Mouse (Mus musculus) kidney, postnatal 0 days (tissue): ENCODE measurements around the gene Calr3. TPM values are rescaled to one million over a fixed set of nuclear protein-coding genes. Genes with fewer than 3 reads are reported as not detected.

ENCODE experiments used
- ATAC-seq: fragments of 200-750 bp; cut with Nextera tagmentation; replicated peaks from 2 replicates; pipeline ENCODE4 v1.8.0; 2017; ENCODE audit warnings: low read depth, moderate number of reproducible peaks, moderate TSS enrichment, moderate library complexity; ENCODE audit not compliant: low FRiP score
- DNase-seq: peaks from one replicate; pipeline ENCODE4 v3.0.0-alpha.2; 2016; ENCODE audit warnings: low spot score
- H3K27ac ChIP-seq: fragments of 300-500 bp; sonication (generic); 2 replicates; pipeline ENCODE4 v1.5.1; 2014; ENCODE audit warnings: mild to moderate bottlenecking
- H3K27me3 ChIP-seq: fragments of 300-500 bp; sonication (generic); 2 replicates; pipeline ENCODE4 v1.6.1; 2014; ENCODE audit warnings: low read length, mixed read lengths; ENCODE audit not compliant: insufficient read depth
- H3K36me3 ChIP-seq: fragments of 300-500 bp; sonication (generic); 2 replicates; pipeline ENCODE4 v1.6.1; 2014; ENCODE audit warnings: low read length, mixed read lengths; ENCODE audit not compliant: insufficient read depth
- H3K4me1 ChIP-seq: fragments of 300-500 bp; sonication (generic); replicated peaks from 2 replicates; pipeline ENCODE4 v1.6.1; 2014; ENCODE audit warnings: antibody characterized with exemption, low read length, mixed read lengths; ENCODE audit not compliant: insufficient read depth
- H3K4me2 ChIP-seq: fragments of 300-500 bp; sonication (generic); 2 replicates; pipeline ENCODE4 v1.6.1; 2014; ENCODE audit warnings: mild to moderate bottlenecking, low read length, moderate library complexity, mixed read lengths
- H3K4me3 ChIP-seq: fragments of 300-500 bp; sonication (generic); replicated peaks from 2 replicates; pipeline ENCODE4 v1.5.1; 2014; ENCODE audit warnings: low read depth, low read length
- H3K9ac ChIP-seq: fragments of 300-500 bp; sonication (generic); 2 replicates; pipeline ENCODE4 v1.6.1; 2014; ENCODE audit warnings: low read depth, low read length
- H3K9me3 ChIP-seq: fragments of 300-500 bp; sonication (generic); replicated peaks from 2 replicates; pipeline ENCODE4 v1.6.1; 2016; ENCODE audit warnings: low read length, inconsistent platforms, mixed read lengths
- CTCF ChIP-seq: IDR thresholded peaks from 2 replicates; pipeline ENCODE4 v1.5.1; 2016; ENCODE audit warnings: antibody characterized with exemption, low read depth, mild to moderate bottlenecking, moderate library complexity
- whole genome bisulfite sequencing: fragments of 180-500 bp; shearing (Covaris S2); extraction: QIAGEN DNeasy Blood & Tissue Kit; methylation state at CpG from one replicate; pipeline ENCODE4 v1.1.7; 2014; 5-methylcytosine and 5-hydroxymethylcytosine counted together
- microRNA-seq: library from miRNA; unstranded; fragments of <30 nt; microRNA quantifications from one replicate; pipeline ENCODE4, GENCODE M21; 2016
- polyA plus RNA-seq: library from polyadenylated mRNA; unstranded; fragments of >200 nt; fragmentation: Nextera tagmentation; extraction: Ambion mirVana; gene quantifications from 2 replicates; pipeline ENCODE4 v1.2.1, GENCODE M21; 2015

Gene Calr3
- polyA plus RNA-seq, 1 experiment from 2014 or later, result 2.2 TPM

DNA sequence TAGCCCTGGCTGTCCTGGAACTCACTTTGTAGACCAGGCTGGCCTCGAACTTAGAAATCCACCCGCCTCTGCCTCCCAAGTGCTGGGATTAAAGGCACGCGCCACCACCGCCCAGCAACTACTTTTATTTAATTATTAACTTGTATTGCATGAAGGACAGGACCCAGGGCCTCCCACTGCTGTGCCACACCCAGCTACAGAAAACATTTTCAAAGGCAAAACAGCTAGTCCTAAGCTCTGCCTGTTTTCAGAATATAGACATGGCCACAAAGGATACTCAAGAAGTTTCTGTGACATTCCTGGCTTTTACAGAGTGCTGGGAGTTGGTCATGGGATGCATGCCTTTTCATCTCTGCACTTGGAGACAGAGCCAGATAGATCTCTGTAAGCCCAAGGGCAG lies 67.4 kb downstream of the Calr3 start:
- Histone ChIP-seq H3K27ac (no peak overlapping the region), H3K4me3 (no peak overlapping the region), H3K27me3 (no peaks in the 10 kb centered on the region), H3K4me1 (no peaks in the 10 kb centered on the region), H3K36me3 (peaks cover 71% of the 10 kb centered on the region), H3K4me2 (no peak overlapping the region), H3K9me3 (no peaks in the 10 kb centered on the region), H3K9ac (no peak overlapping the region)
- TF ChIP-seq CTCF, result no peak
- no peak for DNase-seq
- 87% methylated on average over 5 of the region's 5 CpGs for WGBS
- no peak for ATAC-seq

- DNase-seq, result no peak
- Histone ChIP-seq H3K9ac (no peak overlapping the region), H3K4me2 (no peak overlapping the region), H3K9me3 (no peaks in the 10 kb centered on the region), H3K4me1 (no peaks in the 10 kb centered on the region), H3K27ac (no peak overlapping the region), H3K4me3 (no peak overlapping the region), H3K36me3 (peaks cover 69% of the 10 kb centered on the region), H3K27me3 (no peaks in the 10 kb centered on the region)
- no peak for TF ChIP-seq CTCF
- 74% methylated on average over 5 of the region's 5 CpGs for WGBS
- ATAC-seq, result no peak
These were observed 68.5 kb downstream of the Calr3 start for GRCm38 (mm10) chr8:72375161-72375560.

Small RNA genes lying within 50 kb of the gene (microRNA-seq; reads per million reads assigned to microRNA genes)
- not detected for gene Mir7068

Other genes with a start within 250 kb of the Calr3 start
- gene Cib3, start 231.0 kb downstream of the Calr3 start, polyA plus RNA-seq, result not detected in 2 replicates
- not detected in 2 replicates for gene Gm11034, start 230.2 kb downstream of the Calr3 start, polyA plus RNA-seq
- gene Fam32a, start 224.1 kb downstream of the Calr3 start, polyA plus RNA-seq, result 72.7 and 74.4 TPM in 2 replicates
- gene Ap1m1, start 203.9 kb downstream of the Calr3 start, polyA plus RNA-seq, result 93.0 and 103 TPM in 2 replicates
- 22.2 and 22.8 TPM in 2 replicates for gene Gm10282, start 138.6 kb downstream of the Calr3 start, polyA plus RNA-seq
- gene Klf2, start 124.8 kb downstream of the Calr3 start, polyA plus RNA-seq, result 24.7 and 31.9 TPM in 2 replicates
- gene Eps15l1, start 22.4 kb downstream of the Calr3 start, polyA plus RNA-seq, result 32.5 and 37.5 TPM in 2 replicates
- 10.4 TPM in 2 replicates for gene 1700030K09Rik, start within 50 bp of the Calr3 start, polyA plus RNA-seq
- gene Cherp, start 31.4 kb upstream of the Calr3 start, polyA plus RNA-seq, result 38.7 and 39.1 TPM in 2 replicates
- gene Slc35e1, start 48.7 kb upstream of the Calr3 start, polyA plus RNA-seq, result 9.1 and 9.8 TPM in 2 replicates
- 11.9 and 12.2 TPM in 2 replicates for gene Med26, start 104.4 kb upstream of the Calr3 start, polyA plus RNA-seq
- gene Smim7, start 127.2 kb upstream of the Calr3 start, polyA plus RNA-seq, result 144 and 151 TPM in 2 replicates
- 19.3 and 23.0 TPM in 2 replicates for gene Tmem38a, start 128.2 kb upstream of the Calr3 start, polyA plus RNA-seq
- gene Nwd1, start 202.8 kb upstream of the Calr3 start, polyA plus RNA-seq, result not detected in 2 replicates